Mouse (Mus musculus): ENCODE data around the gene Slain1. TPM values are rescaled to one million over a fixed set of nuclear protein-coding genes. Genes with fewer than 3 reads are reported as not detected.
"Not testable (repeated sequence)": the region's sequence is repeated elsewhere in the genome, so short reads cannot be mapped to it uniquely, and the experiment has no call there.

Slain1 gene
- total RNA-seq, 2 experiments from 2014 or later, result 1.5 to 1.8 TPM

DNA sequence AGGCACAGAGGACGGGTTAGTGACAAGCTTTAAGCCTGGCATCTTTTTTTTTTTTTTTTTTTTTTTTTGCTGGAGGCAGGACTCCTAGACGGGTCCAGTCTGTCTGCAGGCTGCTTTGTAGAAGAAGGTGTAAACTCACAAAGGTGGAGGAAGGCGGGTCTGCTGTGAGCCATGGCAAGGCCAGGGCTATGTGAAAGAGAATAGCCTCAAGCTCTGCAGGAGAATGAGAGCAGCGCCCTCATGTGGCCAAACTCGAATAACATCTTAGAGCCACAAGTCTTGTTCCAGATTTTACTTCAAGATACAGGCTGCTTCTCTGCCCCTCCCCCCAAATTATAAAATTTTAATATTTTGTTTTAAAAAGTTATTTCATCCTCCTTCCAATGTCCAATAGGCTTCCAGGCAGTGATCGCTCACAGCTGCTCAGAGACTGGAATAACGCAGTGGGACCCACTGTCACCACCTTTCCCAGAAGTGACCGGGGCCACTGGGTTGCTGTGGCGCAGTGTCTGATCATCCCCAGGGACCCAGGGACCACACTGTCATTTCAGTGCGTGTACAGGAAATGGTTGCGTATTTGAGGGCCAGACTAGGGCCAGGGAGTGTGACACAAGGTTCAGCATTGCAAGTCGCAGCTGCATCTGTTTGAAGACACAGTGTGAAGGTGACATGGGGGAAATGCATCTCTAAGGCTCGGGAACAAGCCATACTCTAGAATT is 70.8 kb downstream of the Slain1 start:
- DNase-seq, result peak; percentile 74

DNA sequence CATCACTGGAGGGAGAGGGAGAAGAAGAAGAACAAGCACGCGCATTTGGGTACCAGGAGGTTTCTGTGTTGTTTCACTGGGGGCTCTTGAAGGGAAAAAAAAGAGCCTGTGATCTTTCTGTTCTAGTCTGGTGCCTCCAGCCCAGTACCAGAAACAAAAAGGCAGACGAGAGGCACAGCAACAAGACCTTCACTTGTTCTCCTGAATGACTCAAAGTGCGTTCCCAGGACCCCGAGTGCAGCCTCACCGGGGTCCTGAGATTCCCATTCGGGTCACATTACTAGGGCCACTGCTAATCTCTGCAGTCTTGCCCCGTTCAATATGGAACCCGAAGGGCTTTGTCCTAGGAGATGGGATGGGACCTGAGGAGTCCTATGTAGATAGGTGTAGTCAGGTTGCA is 73.3 kb downstream of the Slain1 start:
- DNase-seq, result no peak

- DNase-seq, result no peak
Observed at GRCm38 (mm10) chr14:103723841-103724240, 73.8 kb downstream of the Slain1 start.

GRCm38 (mm10) chr14:103728506-103728905 is 78.5 kb downstream of the Slain1 start:
- no peak for DNase-seq

DNA sequence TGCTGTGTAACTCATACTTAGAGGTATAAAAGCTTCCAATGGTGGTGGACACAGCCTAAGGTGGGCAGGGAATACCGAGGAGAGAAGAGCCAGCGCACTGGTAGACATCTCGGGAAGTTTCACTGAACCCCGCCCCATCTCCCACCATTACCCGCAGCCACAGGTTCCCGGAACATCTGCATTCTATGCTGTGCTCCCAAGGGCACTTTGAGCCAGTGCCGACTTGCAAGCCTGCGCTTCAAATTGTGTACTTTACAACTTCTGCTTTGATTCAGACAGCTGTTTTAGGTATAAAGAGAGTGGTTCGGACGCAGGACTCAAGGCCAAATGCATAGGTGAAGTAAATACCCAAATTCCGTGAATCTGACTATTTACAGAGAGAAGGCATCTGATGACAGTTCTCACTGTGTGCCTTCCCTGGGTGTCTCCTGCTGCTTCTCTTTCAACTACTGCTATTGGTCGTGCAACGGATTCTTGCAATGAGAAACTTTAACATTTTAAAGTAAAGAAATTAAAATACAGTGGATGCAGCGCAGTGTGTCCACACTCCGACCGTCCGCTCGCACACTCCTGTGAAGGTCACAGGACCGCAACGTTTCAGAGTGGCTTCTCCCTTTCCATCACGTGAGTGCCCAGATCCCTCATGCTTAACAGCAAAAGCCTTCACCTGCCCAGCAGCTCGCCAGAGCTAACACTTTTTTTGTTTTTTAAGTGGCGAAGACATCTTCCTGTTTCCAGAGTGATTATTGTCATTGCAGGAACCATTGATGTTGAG is 79.1 kb downstream of the Slain1 start:
- DNase-seq, result no peak

- no peak for DNase-seq
Observed at GRCm38 (mm10) chr14:103729760-103730367, 79.8 kb downstream of the Slain1 start.

- no peak for DNase-seq
Observed at GRCm38 (mm10) chr14:103732626-103733025, 82.6 kb downstream of the Slain1 start.

DNA sequence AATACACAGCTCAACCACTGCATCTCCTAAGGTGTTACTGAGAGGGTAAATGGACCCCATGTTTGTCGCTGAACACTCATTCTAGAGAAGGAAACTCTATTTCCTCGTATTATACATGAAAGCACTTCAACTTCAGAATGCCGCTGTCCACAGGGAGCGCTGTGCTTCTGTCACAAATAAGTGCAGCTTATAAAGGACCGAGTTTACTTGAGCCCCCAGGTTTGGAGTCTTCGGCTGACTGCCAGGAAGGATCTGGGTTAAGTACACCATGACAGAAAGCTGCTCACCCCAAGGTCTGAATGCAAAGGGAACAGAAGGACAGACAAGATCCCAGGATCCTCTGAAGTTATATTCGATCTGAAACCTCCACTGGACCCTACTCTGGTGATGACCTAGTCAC is 91.2 kb downstream of the Slain1 start:
- no peak for DNase-seq

DNA sequence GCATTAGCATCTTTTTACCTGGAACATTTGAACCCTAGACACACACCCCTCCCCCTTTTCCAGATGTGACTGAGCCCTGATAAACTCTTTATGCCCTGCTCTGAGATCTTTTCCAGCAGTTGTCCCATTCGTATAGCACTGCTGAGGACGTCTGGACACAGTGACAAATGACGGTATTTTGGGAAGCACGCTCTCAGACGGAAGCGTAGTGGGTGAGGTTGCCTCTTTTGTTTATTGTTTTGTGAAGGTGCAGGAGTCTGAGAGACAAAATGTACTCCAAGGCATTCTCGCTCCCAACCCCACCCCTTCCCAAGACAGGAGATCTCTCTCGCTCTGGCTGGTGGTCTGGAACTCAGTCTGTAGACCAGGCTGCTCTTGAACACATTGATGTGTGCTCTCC is 92.1 kb downstream of the Slain1 start:
- no peak for DNase-seq

DNA sequence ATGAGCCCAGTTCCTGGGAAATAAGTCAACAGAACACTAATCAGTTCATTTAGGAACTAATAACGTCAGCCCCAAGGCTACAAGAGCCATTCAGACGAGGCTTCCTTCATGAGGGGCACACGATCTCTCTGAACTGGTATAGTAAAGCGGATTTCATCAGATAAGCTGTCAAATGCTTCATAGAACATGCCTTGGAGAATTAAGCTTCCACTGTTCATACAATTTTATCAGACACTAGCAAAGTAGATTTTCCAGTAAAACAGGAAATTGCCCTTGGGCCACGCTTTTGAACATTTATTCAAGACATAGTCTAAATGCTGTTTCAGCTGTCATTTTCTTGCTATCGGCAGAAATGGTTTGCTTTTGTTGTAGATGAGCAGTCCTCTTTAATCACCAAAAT is 97.3 kb downstream of the Slain1 start:
- DNase-seq, result no peak

- not testable (repeated sequence) for DNase-seq
Observed at GRCm38 (mm10) chr14:103750638-103751037, 100.6 kb downstream of the Slain1 start.

DNA sequence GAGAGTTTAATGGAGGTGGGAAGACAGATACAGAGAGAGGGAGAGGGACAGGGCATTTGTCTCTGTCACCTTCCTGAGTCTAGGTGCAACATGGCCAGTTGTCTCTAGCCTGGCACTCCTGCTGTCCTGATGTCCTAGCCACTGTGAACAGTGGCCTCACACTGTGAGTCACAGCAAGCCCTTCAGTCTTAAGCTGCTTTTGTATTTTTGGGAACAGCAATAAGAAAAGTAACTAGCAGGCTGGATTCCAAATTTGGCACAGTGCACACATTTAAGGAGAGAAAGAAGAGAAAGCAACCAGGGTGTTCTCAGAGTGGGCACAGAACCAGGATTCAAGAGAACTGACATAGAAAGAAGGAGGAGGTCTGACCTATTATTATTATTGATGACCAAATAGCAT is 101.4 kb downstream of the Slain1 start:
- no peak for DNase-seq

DNA sequence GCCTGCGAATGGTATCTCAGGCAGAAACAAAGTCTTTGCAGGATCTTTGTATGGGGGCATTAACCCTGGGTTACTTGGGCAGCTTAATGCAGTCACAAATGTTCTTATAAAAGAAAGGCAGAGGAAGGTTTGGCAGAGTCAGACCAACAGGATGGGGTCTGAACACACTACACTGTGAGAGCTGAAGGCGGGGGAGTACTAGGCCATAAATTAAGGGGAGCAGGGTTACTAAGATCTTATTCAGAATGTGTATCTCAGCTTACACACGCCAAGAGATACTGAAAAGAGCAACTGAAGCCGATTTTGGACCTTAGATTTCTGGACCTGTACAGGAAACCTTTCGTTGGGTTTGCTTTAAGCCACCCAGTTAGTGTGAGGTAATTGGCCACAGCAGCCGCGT is 102.7 kb downstream of the Slain1 start:
- DNase-seq, result no peak

GRCm38 (mm10) chr14:103754041-103754440 is 104.0 kb downstream of the Slain1 start:
- no peak for DNase-seq

GRCm38 (mm10) chr14:103754465-103754864 is 104.4 kb downstream of the Slain1 start:
- DNase-seq, result no peak

Small RNA genes lying within 50 kb of the gene (microRNA-seq; reads per million reads assigned to microRNA genes)
- gene Gm22877, result not detected

Other genes starting within 250 kb of the Slain1 start
- gene Scel, start 136.9 kb upstream of the Slain1 start, total RNA-seq (2021), result not detected
- 10 to 100 TPM; 48.5 to 52.9 TPM for gene Ednrb, start 194.2 kb downstream of the Slain1 start, total RNA-seq (2021)

Data from adrenal gland, postnatal 10 days (tissue).